Mouse (Mus musculus): ENCODE results near the gene Uxt.

Gene Uxt

GRCm38 (mm10) chrX:20961477-20962378 is at the start of gene Uxt:
Gene Uxt, minus strand, starts transcription at chrX:20962017.
- DNase-seq: peak; percentile 90

- DNase-seq: no peak
Observed at GRCm38 (mm10) chrX:20980901-20981300, 19.1 kb upstream of the Uxt start.

DNA sequence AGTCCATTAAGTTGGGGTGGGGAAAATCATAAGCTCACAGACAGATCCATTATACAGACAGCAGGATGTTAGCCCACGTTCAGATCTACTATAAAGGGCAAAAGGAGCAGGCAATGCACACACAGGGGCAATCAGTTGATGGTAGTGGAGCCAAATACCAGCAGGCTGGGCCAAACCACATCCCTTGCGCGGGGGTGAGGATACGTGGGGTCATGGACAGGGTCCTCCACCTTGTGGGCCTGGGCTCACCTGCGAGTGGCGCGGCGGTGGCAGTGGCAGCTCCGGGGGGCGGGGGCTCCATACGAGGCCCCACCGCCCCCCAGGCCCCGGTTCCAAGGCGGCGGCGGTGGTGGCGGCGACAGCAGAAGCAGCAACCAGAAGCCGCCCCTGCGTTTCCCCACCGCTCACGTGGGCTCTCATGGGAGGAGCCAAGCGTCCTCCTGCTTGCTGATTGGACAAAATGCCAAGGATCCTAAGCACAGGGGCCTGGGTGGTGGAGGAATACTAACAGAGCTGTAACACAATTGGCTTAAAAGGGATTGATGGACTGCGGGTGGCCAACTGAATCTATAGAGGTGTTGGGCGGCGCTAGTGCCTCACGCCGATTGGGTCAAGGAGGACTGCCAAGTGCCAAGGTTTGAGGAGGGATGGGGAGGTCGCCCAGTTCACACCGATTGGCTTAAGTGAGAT is 11.5 kb downstream of the Uxt start, which contains the start of gene Elk1:
Gene Elk1, minus strand, starts transcription at position 418 of the 690 bp plus-strand sequence.
- peak; percentile 84 for DNase-seq

DNA sequence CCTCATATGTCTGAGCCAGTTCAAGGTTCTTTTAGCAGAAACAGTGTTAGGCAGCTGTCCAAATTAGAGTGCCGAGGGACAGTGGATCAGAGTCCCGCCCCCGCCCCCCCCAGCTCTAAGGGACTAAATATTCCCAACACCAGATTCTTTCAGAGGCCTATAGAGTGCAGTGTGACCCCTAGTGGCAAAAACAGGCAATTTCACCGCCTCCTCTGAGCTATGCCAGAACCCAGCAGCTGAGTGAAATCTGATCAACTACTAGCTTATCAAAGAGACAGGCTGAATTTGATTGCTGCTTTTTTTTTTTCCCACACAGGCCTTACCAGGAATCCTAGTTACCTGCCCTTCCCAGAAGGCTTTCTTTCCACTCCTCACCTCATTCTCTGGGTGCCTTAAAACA is 15.8 kb downstream of the Uxt start:
- peak; percentile 34 for DNase-seq

- DNase-seq: peak; percentile 24
Observed at GRCm38 (mm10) chrX:20931963-20932362, 29.9 kb downstream of the Uxt start.

DNA sequence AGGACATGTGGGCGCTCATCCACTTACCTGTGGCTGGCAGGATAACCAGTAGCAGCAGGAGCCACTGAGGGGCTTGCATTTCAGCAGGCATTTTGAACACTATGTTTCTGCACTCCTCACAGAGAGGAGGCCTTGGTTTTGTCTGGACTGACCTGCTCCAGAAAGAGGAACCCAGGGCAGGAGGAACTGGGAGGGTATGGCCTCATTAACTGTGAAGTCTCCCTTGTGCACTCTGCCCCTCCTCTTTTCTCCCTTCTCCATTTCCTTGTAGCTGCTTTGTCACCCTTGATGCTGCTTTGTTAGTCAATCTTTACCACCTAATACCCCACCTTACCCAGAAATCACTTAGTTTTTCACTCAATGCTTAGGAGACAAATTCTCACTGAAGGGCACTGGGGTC is 30.5 kb downstream of the Uxt start, which contains the start of gene Cfp:
Gene Cfp, minus strand, starts transcription at position 192 of the 400 bp plus-strand sequence.
- no peak for DNase-seq

GRCm38 (mm10) chrX:20929859-20930258 is 32.0 kb downstream of the Uxt start:
- no peak for DNase-seq

DNA sequence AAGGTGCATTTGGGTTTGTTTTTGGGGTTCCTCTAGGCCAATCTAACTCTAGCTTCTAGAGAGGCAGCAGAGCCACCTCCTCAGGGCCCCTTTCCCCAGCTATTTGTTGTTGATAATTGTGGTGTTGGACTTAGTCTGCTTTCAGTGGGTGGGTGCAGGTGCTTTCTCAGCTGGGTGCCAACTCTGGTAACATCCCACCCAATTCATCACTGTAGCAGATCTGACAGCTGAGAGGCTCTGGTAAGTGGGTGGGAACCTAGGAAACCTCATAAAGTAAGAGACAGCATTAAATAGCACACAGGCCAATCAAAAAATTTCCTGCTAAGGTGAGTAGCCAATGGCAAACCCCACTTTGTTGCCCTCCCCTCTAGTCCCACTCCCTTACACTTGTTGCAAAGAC is 36.8 kb downstream of the Uxt start:
- no peak for DNase-seq

- DNase-seq: no peak
Observed at GRCm38 (mm10) chrX:20923506-20923905, 38.3 kb downstream of the Uxt start.

- DNase-seq: no peak
Observed at GRCm38 (mm10) chrX:20921366-20921765, 40.5 kb downstream of the Uxt start.

DNA sequence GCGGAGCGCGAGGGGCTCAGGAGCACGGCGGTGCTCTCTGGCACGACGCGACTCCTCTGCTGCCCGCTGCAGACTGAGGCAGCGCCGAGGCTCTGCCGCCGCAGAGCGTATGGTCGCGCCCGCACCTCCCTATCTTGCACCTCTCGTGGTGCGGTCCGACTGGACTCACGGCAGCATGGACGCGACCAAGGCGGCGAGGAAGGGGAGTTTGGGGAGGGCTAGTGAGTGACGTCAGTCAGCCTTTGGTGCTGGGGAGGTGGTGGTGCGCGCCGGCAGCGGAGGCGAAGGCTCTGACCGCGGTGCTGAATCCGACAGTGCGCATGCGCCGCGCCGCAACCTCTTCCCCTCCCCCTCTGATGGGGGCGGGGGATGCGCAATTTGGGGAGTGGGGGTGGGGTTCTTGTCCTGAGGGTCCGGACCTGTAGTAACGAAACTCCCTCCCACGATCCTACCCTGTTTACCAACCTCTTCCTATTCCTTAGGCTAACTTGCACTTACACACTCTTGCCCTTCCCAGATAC is 40.9 kb downstream of the Uxt start, which contains the start of gene Syn1:
Gene Syn1, minus strand, starts transcription at position 161 of the 521 bp plus-strand sequence.
- DNase-seq: peak; percentile 72

- no peak for DNase-seq
Observed at GRCm38 (mm10) chrX:20920249-20920843, 41.5 kb downstream of the Uxt start.

DNA sequence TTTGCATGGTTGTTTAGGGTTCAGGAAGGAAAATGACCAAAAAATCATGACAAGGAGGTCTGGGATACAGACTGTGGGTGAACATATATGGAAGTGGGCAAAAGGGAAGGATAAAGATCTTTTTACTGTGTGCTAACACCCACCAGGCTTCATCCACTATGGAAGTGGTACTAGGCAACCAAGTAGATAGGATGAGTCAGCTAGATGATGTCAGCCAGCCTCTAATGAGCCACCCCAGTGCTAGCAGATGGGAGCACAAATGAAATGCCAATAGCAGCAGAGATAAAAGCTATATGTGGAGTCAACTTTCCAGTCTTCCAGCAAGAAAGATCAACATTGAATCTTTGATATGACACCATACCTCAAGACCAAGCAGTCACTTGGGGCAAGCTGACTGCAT is 46.7 kb downstream of the Uxt start:
- no peak for DNase-seq

GRCm38 (mm10) chrX:20913726-20914125 is 48.1 kb downstream of the Uxt start:
- no peak for DNase-seq

GRCm38 (mm10) chrX:20910074-20910473 is 51.7 kb downstream of the Uxt start:
- peak; percentile 51 for DNase-seq
